Mouse (Mus musculus) ovary, adult 10 weeks (tissue): Measurements from ENCODE around the gene Dpysl4. TPM values are rescaled to one million over a fixed set of nuclear protein-coding genes. Genes with fewer than 3 reads are reported as not detected.

Source experiments
- polyA plus RNA-seq: library from polyadenylated mRNA; stranded (reverse); fragments of 350-450 nt; fragmentation: Illumina TruSeq; extraction: RNeasy Lipid Tissue Mini Kit (QIAGEN cat#74804); gene quantifications from one replicate; pipeline ENCODE4 v1.2.3, GENCODE M21; 2014

Dpysl4 gene
- 1.1 TPM for polyA plus RNA-seq

DNA sequence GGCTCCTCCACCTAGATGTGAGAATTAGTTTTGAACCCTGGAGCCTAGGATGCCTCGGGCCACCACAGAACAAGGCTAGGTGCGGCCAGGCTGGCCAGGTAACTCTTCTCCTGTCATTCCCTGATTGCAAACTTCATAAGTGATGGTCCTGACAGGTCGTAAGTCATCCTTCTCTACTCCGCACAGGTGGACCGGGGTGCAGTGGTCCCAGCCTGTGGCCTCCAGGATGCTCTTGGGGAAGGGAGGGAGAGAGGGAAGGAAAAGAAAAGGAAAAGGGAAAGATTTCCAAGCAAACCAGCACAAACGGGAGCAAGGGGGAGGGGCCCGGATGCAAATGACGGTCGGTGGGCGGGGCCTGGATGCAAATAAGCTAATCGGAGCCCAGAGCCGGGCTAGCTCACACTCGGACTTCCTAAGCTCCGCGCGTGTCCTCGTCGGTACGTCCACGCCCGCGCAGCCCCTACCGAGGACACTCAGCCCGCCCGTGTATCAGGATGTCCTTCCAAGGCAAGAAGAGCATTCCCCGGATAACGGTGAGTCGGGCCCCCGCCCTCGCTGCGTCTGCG lies at the start of gene Dpysl4:
Dpysl4 (plus strand) TSS at position 373 of the 566 bp plus-strand sequence.

Other genes with a start within 250 kb of the Dpysl4 start
- 218 TPM for gene Ppp2r2d, start 239.9 kb upstream of the Dpysl4 start, polyA plus RNA-seq
- 12.2 TPM for gene Mapk1ip1, start 239.7 kb upstream of the Dpysl4 start, polyA plus RNA-seq
- 273 TPM for gene Bnip3, start 176.5 kb upstream of the Dpysl4 start, polyA plus RNA-seq
- 1.6 TPM for gene Jakmip3, start 145.3 kb upstream of the Dpysl4 start, polyA plus RNA-seq
- 3.5 TPM for gene Lrrc27, start 127.0 kb downstream of the Dpysl4 start, polyA plus RNA-seq
- not detected for gene Stk32c, start 127.3 kb downstream of the Dpysl4 start, polyA plus RNA-seq
- gene Pwwp2b, start 162.5 kb downstream of the Dpysl4 start, polyA plus RNA-seq, result 1.6 TPM